Comparison of ENCODE assay signal across 8 mouse cellular contexts in the genomic region with DNA sequence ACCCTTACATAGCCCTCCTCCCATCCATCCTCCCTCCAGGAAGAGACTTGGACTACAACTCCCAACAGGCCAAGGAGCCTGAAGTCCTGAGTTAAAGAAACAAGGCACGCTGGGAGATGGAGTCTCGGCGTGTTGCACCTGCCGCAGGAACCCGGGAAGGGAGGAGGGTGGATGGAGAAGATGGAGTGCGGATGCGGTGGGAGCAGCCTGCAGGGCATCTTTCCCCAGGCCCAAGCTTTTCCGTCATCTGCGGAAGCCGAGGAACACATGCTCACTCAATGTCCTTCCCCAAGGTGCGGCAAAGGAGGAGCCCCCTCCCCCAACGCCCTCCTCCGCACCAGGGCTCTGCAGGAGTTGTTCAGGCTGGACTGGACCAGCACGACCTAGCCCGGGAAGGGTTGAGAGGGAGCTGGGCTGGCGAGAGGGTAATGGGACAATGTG. TPM values are rescaled to one million over a fixed set of nuclear protein-coding genes. Genes with fewer than 3 reads are reported as not detected.
DNase-seq lines count a peak whose midpoint lies in the region; ATAC-seq and TF ChIP-seq lines count a peak whose summit lies in the region.

No protein-coding gene starts in this region.

- H3K36me3 ChIP-seq in intestine, embryonic 16.5 days (ENCODE audit: control insufficient read depth, insufficient read depth, low read length) = no peaks in the 10 kb centered on the region
- H3K36me3 ChIP-seq in midbrain, postnatal 0 days (ENCODE audit: insufficient read depth, low read length) = peaks cover 18% of the 10 kb centered on the region

- TF ChIP-seq POLR2A in embryonic fibroblast, embryonic 13.5 days (IDR thresholded peaks at IDR 0.05; ENCODE audit: low read depth, low read length) = no peak

- peak overlapping the region; percentile 45 for H3K4me2 ChIP-seq in intestine, embryonic 16.5 days (ENCODE audit: low read depth, low read length)
- H3K4me2 ChIP-seq in midbrain, postnatal 0 days (ENCODE audit: low read depth, low read length, poor library complexity, severe bottlenecking) = peak overlapping the region; percentile 82

- H3K9ac ChIP-seq in intestine, embryonic 16.5 days (ENCODE audit: low read depth, low read length) = no peak overlapping the region
- H3K9ac ChIP-seq in midbrain, postnatal 0 days (replicated peaks; ENCODE audit: low read length, poor library complexity, severe bottlenecking) = peak overlapping the region; percentile 54

- 4% methylated on average over 16 of the region's 16 CpGs for WGBS in intestine, embryonic 16.5 days
- WGBS in midbrain, postnatal 0 days = 2% methylated on average over 16 of the region's 16 CpGs

- H3K4me3 ChIP-seq in embryonic fibroblast, embryonic 13.5 days (ENCODE audit: insufficient read depth, low read length) = peak overlapping the region; percentile 15; the same call in 1 of the 2 replicates
- peak overlapping the region; percentile 40 for H3K4me3 ChIP-seq in intestine, embryonic 16.5 days (ENCODE audit: low read length)
- H3K4me3 ChIP-seq in midbrain, postnatal 0 days (ENCODE audit: low read depth, low read length) = peak overlapping the region; percentile 37

- TF ChIP-seq CTCF in embryonic fibroblast, embryonic 13.5 days (IDR thresholded peaks at IDR 0.05; ENCODE audit: borderline replicate concordance, insufficient read depth, low read length) = no peak
- no peak for TF ChIP-seq CTCF in midbrain, postnatal 0 days (IDR thresholded peaks at IDR 0.05)

- DNase-seq in gastrocnemius, adult 18-20 months (ENCODE audit: low spot score) = peak; percentile 31
- no peak for DNase-seq in gastrocnemius, postnatal 25 days
- DNase-seq in adrenal gland, postnatal 14 days = peak; percentile 49
- peak; percentile 62 to 80 for DNase-seq in left cerebral cortex, postnatal 25 days (ENCODE audit: low spot score in 2 of 2)
- DNase-seq in midbrain, postnatal 0 days (ENCODE audit: low spot score) = peak; percentile 74
- DNase-seq in MN1 (ENCODE audit: low spot score) = no peak

- H3K27ac ChIP-seq in embryonic fibroblast, embryonic 13.5 days (ENCODE audit: insufficient read depth, low read length) = no peak overlapping the region
- no peak overlapping the region for H3K27ac ChIP-seq in intestine, embryonic 16.5 days (ENCODE audit: low read length)
- peak overlapping the region; percentile 51; the same call in 1 of the 2 replicates for H3K27ac ChIP-seq in midbrain, postnatal 0 days (ENCODE audit: low read depth, low read length)

- H3K9me3 ChIP-seq in intestine, embryonic 16.5 days (ENCODE audit: control insufficient read depth, low read length) = no peaks in the 10 kb centered on the region
- H3K9me3 ChIP-seq in midbrain, postnatal 0 days (ENCODE audit: low read length) = no peaks in the 10 kb centered on the region

- H3K27me3 ChIP-seq in intestine, embryonic 16.5 days (replicated peaks; ENCODE audit: control insufficient read depth, insufficient read depth, low read length) = peaks cover 57% of the 10 kb centered on the region
- H3K27me3 ChIP-seq in midbrain, postnatal 0 days (ENCODE audit: insufficient read depth, low read length) = no peaks in the 10 kb centered on the region

- ATAC-seq in intestine, embryonic 16.5 days = peak; percentile 67
- ATAC-seq in midbrain, postnatal 0 days (ENCODE audit: low FRiP score) = 0 out of 2 replicates have a peak, but pooled peaks have one; percentile 20

- intact Hi-C loops in left cerebral cortex, postnatal 25 days (cut with DNase I) = no loop called here

- H3K4me1 ChIP-seq in embryonic fibroblast, embryonic 13.5 days (ENCODE audit: control insufficient read depth, insufficient read depth, low read length) = no peaks in the 10 kb centered on the region
- H3K4me1 ChIP-seq in intestine, embryonic 16.5 days (ENCODE audit: control insufficient read depth, insufficient read depth, low read length) = 0 out of 2 replicates have a peak, but pooled peaks cover 4% of the 10 kb centered on the region
- peaks cover 21% of the 10 kb centered on the region for H3K4me1 ChIP-seq in midbrain, postnatal 0 days (ENCODE audit: insufficient read depth, low read length)

RNA-seq across cellular contexts. Expression of gene Ttbk1, which starts 3.9 kb away (rescaled TPM):
- under 1 TPM; 0.05 to 0.23 TPM for total RNA-seq in gastrocnemius, adult 18-20 months (2021)
- total RNA-seq in gastrocnemius, postnatal 25 days (2021) = 1 to 10 TPM in 1 of 2 experiments, under 1 TPM in 1; 0.77 to 1.4 TPM
- total RNA-seq in adrenal gland, postnatal 14 days (2021) = 0.78 and 1.4 TPM in 2 replicates
- polyA plus RNA-seq in embryonic fibroblast, embryonic 13.5 days (2011; ENCODE audit: insufficient read length, low read depth, missing spikeins) = 0.27 and 0.35 TPM in 2 replicates
- 0.15 and 0.16 TPM in 2 replicates for polyA plus RNA-seq in intestine, embryonic 16.5 days (2015; fragmentation: Nextera tagmentation; extraction: Ambion mirVana)
- 100 to 1,000 TPM; 133 to 141 TPM for total RNA-seq in left cerebral cortex, postnatal 25 days (2021)
- total RNA-seq in midbrain, postnatal 0 days (2014; rRNA removed) = 46.8 and 50.1 TPM in 2 replicates
- polyA plus RNA-seq in midbrain, postnatal 0 days (2015; fragmentation: Nextera tagmentation; extraction: Ambion mirVana) = 5.4 and 6.1 TPM in 2 replicates

RNA-seq across cellular contexts. Expression of gene Dnph1, which starts 12.9 kb away (rescaled TPM):
- total RNA-seq in gastrocnemius, adult 18-20 months (2021) = 1 to 10 TPM; 5.0 to 6.4 TPM
- 1 to 10 TPM; 4.5 to 5.4 TPM for total RNA-seq in gastrocnemius, postnatal 25 days (2021)
- total RNA-seq in adrenal gland, postnatal 14 days (2021) = 5.3 and 7.8 TPM in 2 replicates
- polyA plus RNA-seq in embryonic fibroblast, embryonic 13.5 days (2011; ENCODE audit: insufficient read length, low read depth, missing spikeins) = 7.2 and 9.9 TPM in 2 replicates
- polyA plus RNA-seq in intestine, embryonic 16.5 days (2015; fragmentation: Nextera tagmentation; extraction: Ambion mirVana) = 40.4 and 45.1 TPM in 2 replicates
- total RNA-seq in left cerebral cortex, postnatal 25 days (2021) = 1 to 10 TPM; 3.2 to 3.6 TPM
- total RNA-seq in midbrain, postnatal 0 days (2014; rRNA removed) = 4.0 and 4.1 TPM in 2 replicates
- polyA plus RNA-seq in midbrain, postnatal 0 days (2015; fragmentation: Nextera tagmentation; extraction: Ambion mirVana) = 10.2 and 10.4 TPM in 2 replicates

RNA-seq across cellular contexts. Expression of gene Slc22a7, which starts 45.3 kb away (rescaled TPM):
- under 1 TPM in 1 of 2 experiments, not detected in 1; 0.14 TPM for total RNA-seq in gastrocnemius, adult 18-20 months (2021)
- not detected for total RNA-seq in gastrocnemius, postnatal 25 days (2021)
- total RNA-seq in adrenal gland, postnatal 14 days (2021) = 0.49 and 14.3 TPM in 2 replicates
- polyA plus RNA-seq in embryonic fibroblast, embryonic 13.5 days (2011; ENCODE audit: insufficient read length, low read depth, missing spikeins) = not detected in 2 replicates
- polyA plus RNA-seq in intestine, embryonic 16.5 days (2015; fragmentation: Nextera tagmentation; extraction: Ambion mirVana) = not detected in 2 replicates
- total RNA-seq in left cerebral cortex, postnatal 25 days (2021) = under 1 TPM in 1 of 2 experiments, not detected in 1; 0.25 TPM
- 0.93 TPM in 1 of 2 replicates, not detected in the other for total RNA-seq in midbrain, postnatal 0 days (2014; rRNA removed)
- 0.20 TPM in 1 of 2 replicates, not detected in the other for polyA plus RNA-seq in midbrain, postnatal 0 days (2015; fragmentation: Nextera tagmentation; extraction: Ambion mirVana)

RNA-seq across cellular contexts. Expression of gene Crip3, which starts 54.9 kb away (rescaled TPM):
- under 1 TPM; 0.28 to 0.59 TPM for total RNA-seq in gastrocnemius, adult 18-20 months (2021)
- total RNA-seq in gastrocnemius, postnatal 25 days (2021) = under 1 TPM in 1 of 2 experiments, not detected in 1; 0.78 TPM
- 1.1 and 1.2 TPM in 2 replicates for total RNA-seq in adrenal gland, postnatal 14 days (2021)
- not detected in 2 replicates for polyA plus RNA-seq in embryonic fibroblast, embryonic 13.5 days (2011; ENCODE audit: insufficient read length, low read depth, missing spikeins)
- 0.16 and 0.35 TPM in 2 replicates for polyA plus RNA-seq in intestine, embryonic 16.5 days (2015; fragmentation: Nextera tagmentation; extraction: Ambion mirVana)
- 1 to 10 TPM; 6.2 to 6.6 TPM for total RNA-seq in left cerebral cortex, postnatal 25 days (2021)
- 2.0 and 3.0 TPM in 2 replicates for total RNA-seq in midbrain, postnatal 0 days (2014; rRNA removed)
- polyA plus RNA-seq in midbrain, postnatal 0 days (2015; fragmentation: Nextera tagmentation; extraction: Ambion mirVana) = 1.5 and 2.1 TPM in 2 replicates

Comparison
In these comparisons a context has a peak if more than half of its experiments do, and no peak if none do; other contexts are left out.
1. DNase-seq: peak in gastrocnemius, adult 18-20 months (single experiment), adrenal gland, postnatal 14 days (single experiment), left cerebral cortex, postnatal 25 days (2 of 2) and midbrain, postnatal 0 days (single experiment); none in gastrocnemius, postnatal 25 days (single experiment) and MN1 (single experiment).
2. RNA of gene Ttbk1, which starts 3.9 kb away (total RNA-seq): 133 to 141 TPM in left cerebral cortex, postnatal 25 days and 46.8 to 50.1 TPM in midbrain, postnatal 0 days; 0.77 to 1.4 TPM in gastrocnemius, postnatal 25 days, 0.78 to 1.4 TPM in adrenal gland, postnatal 14 days and 0.05 to 0.23 TPM in gastrocnemius, adult 18-20 months; every median in the first group is over 10 times any median in the second.
3. Peak in every context shown above with its lines, with median percentiles within 50 percentile points of each other: H3K4me3 ChIP-seq.